Mouse (Mus musculus) kidney, adult 2 months (tissue): ENCODE measurements around the gene Rtn4rl1.

Source experiments
- CTCF ChIP-seq: fragments of 200-500 bp; conservative IDR thresholded peaks from 2 replicates; pipeline ENCODE4 v1.5.1; 2011; ENCODE audit warnings: low read depth, mild to moderate bottlenecking, control low read depth, low read length, moderate library complexity, mixed read lengths; ENCODE audit not compliant: insufficient read depth, insufficient read length
- POLR2A ChIP-seq: fragments of 200-500 bp; IDR thresholded peaks from one replicate; pipeline ENCODE4 v1.6.1; 2011; ENCODE audit warnings: low read depth, low read length, control low read depth

GRCm38 (mm10) chr11:75240158-75240934, 46.8 kb downstream of the Rtn4rl1 start:
- TF ChIP-seq POLR2A (no peak), CTCF (0 out of 2 replicates have a peak, but pooled peaks have one; percentile 5)
